Mouse (Mus musculus) heart, adult 18-20 months (tissue): Measurements from ENCODE around the gene Adamts7. TPM values are rescaled to one million over a fixed set of nuclear protein-coding genes. Genes with fewer than 3 reads are reported as not detected.

ENCODE experiments used
- DNase-seq, 2 experiments: peaks; one replicate each; pipeline ENCODE4 v3.0.0; 2021 to 2022; ENCODE audit warnings: mixed read lengths in 1 of 2
- total RNA-seq, 2 experiments: library from RNA; stranded (reverse); gene quantifications; 2 replicates each; pipeline ENCODE4 v1.2.3; 2021

Gene Adamts7
- total RNA-seq, 2 experiments from 2014 or later = 7.6 to 8.4 TPM

GRCm38 (mm10) chr9:90235258-90235882 is 72.5 kb downstream of the Adamts7 start:
- DNase-seq = no peak

DNA sequence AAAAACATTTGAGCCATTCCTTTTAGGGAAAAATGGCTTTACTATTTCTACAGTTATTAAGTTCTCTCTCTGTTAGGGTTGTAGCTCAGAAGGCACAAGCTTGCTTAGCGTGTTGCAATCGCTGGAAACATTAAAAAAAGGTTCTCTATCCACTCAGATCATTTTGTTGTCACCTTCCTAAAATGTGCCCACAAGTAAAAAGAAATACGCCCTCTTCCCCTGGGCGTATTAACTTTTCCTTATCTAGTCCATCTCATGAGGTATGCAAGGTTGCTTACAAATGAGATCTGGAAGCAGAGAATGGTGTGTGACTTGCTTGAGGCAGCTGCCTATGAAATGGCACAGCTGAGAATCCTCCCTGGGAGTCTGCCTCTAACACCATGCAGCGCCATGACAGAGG is 73.9 kb downstream of the Adamts7 start:
- no peak for DNase-seq

- DNase-seq = peak; percentile 31 to 48
Observed at GRCm38 (mm10) chr9:90237232-90238062, 74.6 kb downstream of the Adamts7 start.

DNA sequence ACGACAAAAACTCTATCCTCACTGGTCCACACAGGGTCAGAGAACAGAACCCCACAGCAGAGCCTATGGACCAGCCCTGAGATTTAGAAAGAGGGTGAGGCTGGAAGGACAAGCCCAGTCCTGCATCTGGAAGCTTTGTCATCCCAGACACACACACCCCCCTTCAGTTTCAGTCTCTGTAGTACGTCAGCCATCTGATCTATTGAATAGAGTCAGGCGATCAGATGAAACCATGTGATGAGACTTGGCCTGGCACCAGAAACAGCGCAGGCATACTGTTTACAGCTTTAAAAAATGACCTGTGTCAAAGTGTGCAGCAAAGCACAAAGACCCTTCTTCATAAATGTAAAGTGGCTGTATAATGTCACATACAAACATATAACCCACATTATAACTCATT is 77.7 kb downstream of the Adamts7 start:
- no peak for DNase-seq

DNA sequence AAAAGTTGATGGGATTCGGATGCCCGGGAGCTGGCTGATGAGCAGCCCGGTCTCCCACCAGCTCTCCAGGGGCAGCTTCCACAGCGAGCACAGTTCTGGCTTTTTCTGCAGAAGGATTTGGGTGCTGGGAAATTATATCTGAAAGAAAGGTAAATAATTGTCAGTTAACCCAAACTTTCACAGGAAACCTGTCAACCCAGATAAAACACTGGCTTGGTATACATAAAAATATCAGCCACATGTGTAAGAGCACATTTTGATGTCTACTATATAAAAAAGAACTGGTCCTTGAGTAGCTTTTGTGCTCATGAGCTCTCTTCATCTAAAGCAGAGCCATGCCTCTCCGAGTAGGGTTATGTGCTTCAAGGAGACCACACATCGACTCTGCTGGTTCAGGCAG is 78.2 kb downstream of the Adamts7 start:
- DNase-seq = no peak

DNA sequence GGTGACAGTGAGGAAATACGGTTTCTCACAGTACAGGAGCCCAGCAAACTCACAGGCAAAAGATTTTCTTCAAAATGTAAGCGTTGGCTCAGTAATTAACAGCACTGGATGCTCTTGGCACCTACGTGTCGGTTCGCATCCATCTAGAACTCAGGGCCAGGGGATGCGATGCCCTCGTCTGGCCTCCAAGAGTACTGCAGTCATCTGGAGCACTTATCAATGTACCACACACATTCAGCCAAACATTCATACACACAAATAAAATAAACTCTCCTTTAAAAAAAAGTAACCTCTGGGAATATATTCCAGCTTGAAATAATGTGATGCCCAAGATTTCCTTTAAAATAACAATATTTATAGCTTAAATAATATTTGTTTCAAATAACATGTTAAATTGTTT is 78.7 kb downstream of the Adamts7 start:
- DNase-seq = no peak

DNA sequence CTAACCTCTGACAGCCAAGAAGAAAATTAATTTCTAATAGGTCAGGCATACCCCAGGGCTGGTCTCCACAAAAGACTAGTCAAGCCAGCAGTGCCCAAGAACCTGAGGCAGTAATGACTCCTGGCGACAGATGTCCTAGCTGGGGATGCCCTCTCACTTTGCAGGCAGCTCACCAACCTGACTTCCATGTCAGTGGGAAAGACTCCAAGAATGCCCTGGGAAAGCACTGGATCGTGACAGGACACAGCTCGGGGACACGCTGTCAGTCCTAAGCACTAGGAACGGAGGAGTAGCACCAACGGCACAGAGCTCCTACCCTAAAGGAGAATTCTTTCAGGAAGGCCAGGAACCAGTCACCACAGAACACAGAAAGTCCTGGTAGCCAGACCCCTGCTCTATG is 79.4 kb downstream of the Adamts7 start:
- DNase-seq = no peak

- DNase-seq = no peak
Observed at GRCm38 (mm10) chr9:90242855-90243254, 80.0 kb downstream of the Adamts7 start.

DNA sequence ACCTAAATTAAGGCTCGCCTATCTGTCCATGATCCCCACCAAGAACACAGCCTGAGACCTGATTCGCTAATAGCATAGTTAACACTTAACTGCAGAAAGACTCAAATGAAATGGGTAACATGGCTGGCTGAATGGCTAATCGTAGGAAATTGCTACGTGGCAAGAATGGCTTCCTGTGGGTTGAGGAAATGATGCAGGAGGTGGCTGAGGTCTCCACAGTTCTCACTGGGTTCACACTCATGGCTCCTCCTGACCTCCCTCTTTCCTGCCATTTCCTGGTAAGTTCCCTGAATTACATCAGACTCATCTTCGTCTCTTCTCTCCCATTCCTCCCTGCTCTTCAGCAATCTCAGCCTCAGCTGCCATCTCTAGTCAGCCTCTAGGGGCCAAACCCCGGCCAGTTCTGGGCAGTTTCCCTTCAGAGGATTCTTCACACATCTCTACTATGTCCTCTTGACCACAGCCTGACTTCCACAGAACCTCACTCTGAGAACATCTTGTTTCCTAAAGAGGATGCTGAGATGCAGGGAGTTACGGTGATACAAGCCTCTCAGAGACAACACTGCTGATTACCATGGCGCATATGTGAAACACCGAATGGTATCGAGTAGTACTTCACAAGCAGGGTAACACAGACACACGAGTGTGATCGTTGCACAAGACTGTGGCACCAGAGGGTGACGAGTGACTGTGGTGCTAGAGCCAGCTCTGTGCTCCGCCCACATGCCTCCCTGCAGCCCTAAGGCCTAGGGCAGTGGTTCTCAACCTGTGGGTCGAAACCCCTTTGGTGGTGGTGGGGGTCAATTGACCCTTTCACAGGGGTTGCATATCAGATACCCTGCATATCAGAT is 81.7 kb downstream of the Adamts7 start:
- DNase-seq = no peak

GRCm38 (mm10) chr9:90245206-90245605 is 82.3 kb downstream of the Adamts7 start:
- DNase-seq = no peak

- no peak for DNase-seq
Observed at GRCm38 (mm10) chr9:90245781-90246180, 82.9 kb downstream of the Adamts7 start.

- DNase-seq = no peak
Observed at GRCm38 (mm10) chr9:90247316-90247715, 84.4 kb downstream of the Adamts7 start.

DNA sequence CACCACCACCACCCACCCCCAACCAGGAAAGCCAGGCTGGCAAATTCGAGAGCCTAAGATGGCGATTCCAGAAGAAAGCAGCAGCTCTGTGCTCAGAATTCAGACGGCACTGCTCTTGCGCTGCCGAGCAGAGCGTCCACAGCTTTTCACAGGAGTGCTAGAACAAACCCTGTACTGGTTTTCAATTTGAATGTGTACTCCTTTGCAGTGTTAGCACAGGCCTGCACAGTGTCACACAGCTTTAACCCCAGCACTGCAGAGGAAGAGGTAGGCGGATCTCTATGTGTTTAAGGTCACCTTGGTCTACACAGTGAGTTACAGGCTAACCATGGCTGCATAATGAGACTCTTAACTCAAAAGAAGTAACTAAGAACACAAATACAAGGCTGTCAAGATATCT is 85.5 kb downstream of the Adamts7 start:
- DNase-seq = no peak

GRCm38 (mm10) chr9:90249036-90249435 is 86.2 kb downstream of the Adamts7 start:
- DNase-seq = no peak

DNA sequence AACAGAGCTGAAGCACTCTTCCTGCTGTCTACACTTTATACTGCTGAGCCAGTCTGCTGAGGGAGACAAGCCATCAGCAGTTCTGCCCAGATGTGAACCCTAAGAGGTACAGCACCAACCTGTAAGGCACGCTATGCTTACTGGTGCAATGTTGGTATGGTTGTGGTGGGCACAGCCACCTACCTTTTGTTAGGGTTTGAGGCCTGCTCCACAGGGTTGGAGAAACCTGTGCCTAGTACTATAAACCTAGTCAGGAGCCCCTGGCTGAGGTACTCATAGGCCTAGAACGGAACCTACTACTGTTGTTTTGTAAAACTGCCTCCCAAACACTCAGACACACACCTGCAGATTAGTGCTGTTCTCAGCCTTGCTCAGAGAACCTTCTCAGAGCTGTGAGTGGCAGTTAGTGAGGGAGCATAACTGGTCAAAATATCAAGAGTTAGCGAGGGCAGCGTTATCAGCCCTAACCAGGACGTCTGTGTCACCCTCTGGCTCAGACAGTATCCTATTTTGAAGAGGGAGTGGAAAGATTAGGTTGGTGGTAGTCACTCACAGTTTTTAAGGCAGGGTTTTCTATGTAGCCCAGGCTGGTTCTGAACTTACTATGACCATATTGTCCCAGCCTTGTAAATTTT is 87.4 kb downstream of the Adamts7 start:
- no peak for DNase-seq

GRCm38 (mm10) chr9:90250964-90251750 is 88.3 kb downstream of the Adamts7 start:
- no peak for DNase-seq

DNA sequence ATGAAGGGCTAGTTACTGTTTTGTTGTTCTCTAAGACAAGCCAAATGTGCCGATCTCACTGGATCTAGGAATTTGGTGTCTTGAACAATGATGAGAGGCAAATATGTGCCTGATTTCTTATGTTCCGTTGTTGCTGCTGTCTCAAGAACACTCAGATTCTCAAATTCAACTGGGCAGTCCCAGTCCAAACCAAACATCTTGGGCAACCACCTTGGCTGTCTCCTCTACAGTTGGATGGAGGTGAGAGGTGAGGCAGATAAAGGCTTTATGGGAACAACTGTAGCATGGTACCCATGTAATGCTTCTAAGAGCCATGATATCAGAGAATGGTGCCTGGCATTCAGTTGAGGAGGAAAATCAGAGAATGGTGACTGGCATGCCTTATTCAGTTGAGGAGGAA is 90.3 kb downstream of the Adamts7 start:
- no peak for DNase-seq

- no peak for DNase-seq
Observed at GRCm38 (mm10) chr9:90255844-90256405, 93.1 kb downstream of the Adamts7 start.

GRCm38 (mm10) chr9:90257220-90257619 is 94.4 kb downstream of the Adamts7 start:
- DNase-seq = no peak
